Mouse (Mus musculus) neural tube, embryonic 10.5 days (tissue): ENCODE data around the gene Arhgef12.

Source experiments
- DNase-seq: peaks from one replicate; pipeline ENCODE4 v3.0.0-alpha.2; 2017; ENCODE audit warnings: low spot score; ENCODE audit errors: extremely low spot score

Arhgef12 gene

DNA sequence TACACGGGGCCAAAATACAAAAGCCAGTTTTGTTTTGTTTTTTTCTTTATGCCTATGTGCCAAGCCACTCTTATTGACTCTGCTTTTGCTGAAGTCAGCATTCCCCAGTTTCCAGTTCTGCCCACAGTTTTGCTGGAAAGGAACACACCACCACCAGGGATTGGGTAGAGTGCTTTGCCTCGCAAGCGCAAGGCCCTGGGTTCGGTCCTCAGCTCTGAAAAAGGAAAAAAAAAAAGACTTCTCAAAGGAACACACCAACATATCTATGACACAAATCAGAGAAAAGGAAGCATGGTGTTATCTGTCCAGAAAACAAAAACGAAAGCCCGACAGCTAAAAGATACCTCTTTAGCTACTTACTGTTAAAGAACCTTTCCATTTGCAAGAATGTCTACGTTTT lies 2.1 kb upstream of the Arhgef12 start:
- no peak for DNase-seq

DNA sequence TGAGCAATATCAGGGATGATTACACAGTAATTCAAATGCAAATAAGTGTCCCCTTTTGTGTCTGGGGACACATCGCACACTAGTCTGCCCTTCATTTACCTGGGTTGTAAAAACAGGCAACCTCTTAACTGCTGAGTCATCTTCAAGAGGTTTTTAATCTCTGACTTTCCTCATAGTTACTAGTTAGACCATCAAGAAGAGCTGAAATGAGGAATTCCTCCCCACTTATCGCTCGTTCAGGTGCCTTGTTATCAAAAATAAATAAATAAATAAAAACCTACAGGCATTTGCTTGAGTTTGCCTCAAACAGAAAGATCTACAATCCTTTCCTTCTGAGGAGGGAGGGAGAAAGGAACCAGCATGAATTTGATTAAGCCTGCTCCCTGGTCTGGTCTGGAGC lies 1.7 kb upstream of the Arhgef12 start:
- DNase-seq = no peak

DNA sequence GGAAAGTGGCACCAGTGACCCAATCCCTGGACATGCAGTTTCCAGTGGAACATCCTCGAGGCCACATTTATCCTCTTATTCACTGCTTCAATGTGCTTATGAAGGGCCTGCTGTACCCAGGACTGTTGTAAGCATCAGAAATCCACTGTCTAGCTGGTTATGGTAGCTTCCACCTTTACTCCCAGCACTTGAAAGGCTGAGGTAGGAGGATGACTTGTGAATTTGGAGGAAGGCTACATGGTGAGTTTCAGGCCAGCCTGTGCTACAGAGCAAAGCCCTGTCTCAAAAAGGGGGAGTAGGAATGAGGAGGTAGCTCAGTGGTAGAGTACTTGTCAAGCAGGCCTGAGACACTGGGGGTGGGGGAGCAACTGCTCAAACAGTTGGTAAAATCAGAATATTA lies 1.0 kb upstream of the Arhgef12 start:
- DNase-seq = no peak

- no peak for DNase-seq
Observed at GRCm38 (mm10) chr9:43107555-43107954, 516 bp upstream of the Arhgef12 start.

DNA sequence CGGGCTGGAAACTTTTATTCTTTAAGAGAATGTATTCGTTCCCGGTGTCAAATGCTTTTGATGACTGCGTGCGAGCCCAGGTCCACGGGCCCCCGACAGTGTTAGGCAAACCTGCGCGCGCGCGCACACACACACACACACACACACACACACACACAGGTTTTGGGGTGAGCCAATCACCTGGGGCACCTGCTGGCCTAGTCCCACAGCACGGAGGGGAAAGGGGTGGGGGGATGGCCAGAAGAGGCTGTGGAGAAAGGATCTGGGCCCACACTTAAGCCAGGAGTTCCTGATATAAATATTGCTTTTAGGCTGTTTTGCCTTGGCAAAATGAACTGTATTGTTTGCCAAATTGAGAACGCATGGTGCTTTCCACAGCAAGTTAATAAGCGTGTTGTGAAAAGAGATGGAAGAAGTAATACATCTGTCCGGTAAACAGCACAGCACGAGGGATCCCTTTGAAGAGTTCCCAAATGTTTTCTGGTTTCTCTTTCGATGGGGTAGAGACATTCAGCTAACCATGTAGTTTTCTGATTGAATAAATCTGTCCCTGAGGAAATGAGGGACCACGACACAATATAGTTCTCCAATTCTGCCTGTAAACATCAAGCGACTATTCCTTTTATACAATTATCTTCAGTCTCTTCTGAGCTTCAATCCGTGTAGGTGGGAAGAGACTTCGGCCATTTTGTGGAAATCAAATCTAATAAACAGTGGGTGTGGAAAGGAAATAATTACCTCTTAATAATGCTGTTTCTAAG lies 433 bp downstream of the Arhgef12 start:
- no peak for DNase-seq

- peak; percentile 92 for DNase-seq
Observed at GRCm38 (mm10) chr9:43105664-43106361, 1.2 kb downstream of the Arhgef12 start.

DNA sequence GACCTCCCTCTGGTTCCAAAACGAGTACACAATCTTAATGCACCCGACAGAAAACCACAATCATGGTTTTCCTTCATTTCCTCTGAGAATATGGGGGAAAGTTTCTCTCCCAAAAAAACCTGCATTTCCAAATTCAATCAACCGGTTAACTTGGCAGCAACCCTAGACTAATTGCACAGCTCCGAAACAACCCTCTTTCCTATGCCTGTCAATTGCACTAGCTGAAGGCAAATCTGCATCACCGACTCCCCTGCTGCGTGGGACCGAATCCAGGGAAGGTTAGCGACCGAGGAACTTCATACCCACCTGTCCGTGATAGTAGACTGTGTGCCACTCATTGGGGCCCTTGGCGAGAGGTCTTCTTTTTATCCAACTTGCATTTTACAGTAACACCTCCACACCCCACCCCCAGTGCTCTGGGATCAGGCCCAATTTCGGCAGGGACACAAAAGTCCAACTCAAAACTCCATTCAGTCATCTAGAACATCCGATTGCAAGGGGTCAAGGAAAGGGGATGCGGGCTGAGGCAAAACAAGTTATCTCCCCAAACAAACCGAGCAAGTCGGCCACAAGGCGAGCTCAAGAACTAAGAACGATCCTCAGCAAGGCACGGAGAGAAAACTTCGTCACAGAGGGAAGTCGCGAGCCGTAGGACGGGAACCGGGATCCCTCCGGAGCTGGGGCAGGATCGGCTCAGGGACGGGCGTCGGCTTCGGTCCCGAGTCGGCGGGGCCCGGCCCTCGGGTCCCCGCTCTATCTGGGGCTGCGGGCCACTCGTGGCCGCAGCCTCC lies 2.0 kb downstream of the Arhgef12 start:
- no peak for DNase-seq

DNA sequence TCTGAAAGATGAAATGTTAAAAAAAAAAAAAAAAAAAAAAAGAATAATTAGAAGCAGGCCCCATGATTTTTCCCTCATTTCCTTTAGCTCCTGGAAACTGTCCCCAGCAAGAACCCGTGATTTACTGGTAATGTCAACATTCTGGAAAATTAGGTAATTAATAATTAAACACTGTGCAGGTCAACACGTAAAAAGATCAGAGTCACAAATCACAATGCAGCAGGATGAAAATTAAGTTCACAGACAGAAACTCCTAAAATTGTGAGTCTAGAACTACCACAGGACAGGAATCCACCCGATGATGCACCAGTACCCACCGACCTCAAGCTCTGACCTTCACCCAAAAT lies 2.5 kb downstream of the Arhgef12 start:
- no peak for DNase-seq

GRCm38 (mm10) chr9:43103675-43104299 lies 3.3 kb downstream of the Arhgef12 start:
- DNase-seq = no peak

- no peak for DNase-seq
Observed at GRCm38 (mm10) chr9:43102931-43103330, 4.1 kb downstream of the Arhgef12 start.

GRCm38 (mm10) chr9:43101936-43102595 lies 5.0 kb downstream of the Arhgef12 start:
- DNase-seq = no peak

GRCm38 (mm10) chr9:43098922-43099321 lies 8.1 kb downstream of the Arhgef12 start:
- DNase-seq = no peak

GRCm38 (mm10) chr9:43097801-43098557 lies 9.1 kb downstream of the Arhgef12 start:
- DNase-seq = no peak

DNA sequence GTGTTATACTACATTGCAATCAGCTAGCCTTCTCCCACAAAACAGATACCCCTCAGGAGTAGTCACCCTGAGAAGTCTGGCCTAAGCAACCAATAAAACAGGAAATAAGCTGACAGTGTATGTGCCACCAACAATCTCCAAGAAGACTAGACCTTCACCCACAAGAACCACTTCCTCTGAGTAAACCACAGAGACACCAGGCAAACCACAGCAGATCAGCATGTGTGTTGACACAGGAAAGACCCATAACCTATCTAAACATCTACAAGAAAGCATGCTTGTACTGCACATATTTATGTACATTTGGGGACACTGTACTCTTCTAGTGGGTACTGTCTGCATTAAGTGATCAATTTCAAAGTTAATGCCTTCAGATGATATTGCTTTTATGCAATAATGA lies 10.7 kb downstream of the Arhgef12 start:
- DNase-seq = no peak

DNA sequence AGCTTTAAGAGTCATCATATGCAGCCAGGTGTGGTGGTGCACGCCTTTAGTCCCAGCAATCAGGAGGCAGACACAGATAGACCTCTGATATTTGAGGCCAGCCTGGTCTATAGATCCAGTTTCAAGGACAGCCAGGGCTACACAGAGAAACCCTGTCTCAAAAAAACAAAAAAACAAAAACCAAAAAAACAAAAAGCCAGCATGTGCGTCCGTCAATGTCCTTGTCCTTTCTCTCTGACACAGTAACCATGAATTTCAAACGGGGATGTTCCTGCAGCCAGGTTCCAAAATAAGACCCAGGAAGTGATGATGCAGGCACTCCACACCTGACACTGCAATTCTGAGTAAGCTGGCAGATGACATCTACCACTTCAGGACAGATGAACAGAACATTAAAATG lies 12.2 kb downstream of the Arhgef12 start:
- no peak for DNase-seq

- DNase-seq = no peak
Observed at GRCm38 (mm10) chr9:43093803-43094202, 13.2 kb downstream of the Arhgef12 start.

DNA sequence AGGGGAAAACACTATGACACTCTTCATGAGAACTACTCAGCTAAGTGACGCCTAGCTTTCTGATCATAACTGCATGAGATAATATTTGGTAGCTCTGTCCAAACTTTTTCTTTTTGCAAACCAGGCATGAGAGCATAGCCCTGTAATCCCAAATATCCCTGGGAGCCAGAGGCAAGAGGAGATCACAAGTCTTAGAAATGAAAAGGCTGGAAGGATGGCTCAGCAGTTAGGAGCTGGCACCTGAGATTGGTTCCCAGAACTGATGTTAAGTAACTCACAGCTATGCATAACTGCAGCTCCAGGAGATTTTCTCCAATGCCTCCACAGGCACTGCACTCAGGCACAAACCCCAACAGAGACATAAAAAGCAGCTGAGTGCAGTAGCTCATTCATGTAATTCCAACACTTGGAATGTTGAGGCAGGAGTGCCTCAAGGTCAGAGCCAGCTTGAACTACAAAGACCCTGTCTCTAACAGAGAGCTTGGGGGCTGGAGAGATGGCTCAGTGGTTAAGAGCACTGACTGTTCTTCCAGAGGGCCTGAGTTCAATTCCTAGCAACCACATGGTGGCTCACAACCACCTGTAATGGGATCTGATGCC lies 21.3 kb downstream of the Arhgef12 start:
- DNase-seq = no peak

- DNase-seq = no peak
Observed at GRCm38 (mm10) chr9:43084496-43085362, 22.3 kb downstream of the Arhgef12 start.

GRCm38 (mm10) chr9:43083441-43084055 lies 23.5 kb downstream of the Arhgef12 start:
- DNase-seq = no peak
